Mouse (Mus musculus) heart, postnatal 10 days (tissue): ENCODE measurements around the gene U2af1l4. TPM values are rescaled to one million over a fixed set of nuclear protein-coding genes. Genes with fewer than 3 reads are reported as not detected.

Experiments used
- DNase-seq, 2 experiments: peaks; one replicate each; pipeline ENCODE4 v3.0.0; 2021
- intact Hi-C: fragments of 180-260 bp; cut with DNase I; formaldehyde crosslinking; loops from one replicate; pipeline ENCODE4 v1.15.1; 2025
- total RNA-seq, 2 experiments: library from RNA; stranded (reverse); gene quantifications; 2 replicates each; pipeline ENCODE4 v1.2.3; 2021

The U2af1l4 gene
- 10 to 100 TPM; 67.4 to 78.2 TPM for total RNA-seq

- intact Hi-C loops = no loop called here
- peak; percentile 98 for DNase-seq
Measured at GRCm38 (mm10) chr7:30563117-30563905, at the start of gene U2af1l4, which contains the start of the genes Gm49396 and Psenen. Gene U2af1l4, plus strand, starts transcription at chr7:30563301. Gene Gm49396, plus strand, starts transcription at chr7:30563344. Gene Psenen, minus strand, starts transcription at chr7:30563627.

GRCm38 (mm10) chr7:30515003-30515760, 47.9 kb upstream of the U2af1l4 start:
- intact Hi-C loops = no loop called here
- DNase-seq = no peak

- intact Hi-C loops = no loop called here
- DNase-seq = no peak
Measured at GRCm38 (mm10) chr7:30518325-30518724, 44.8 kb upstream of the U2af1l4 start.

GRCm38 (mm10) chr7:30520396-30520795, 42.7 kb upstream of the U2af1l4 start:
- no peak for DNase-seq
- intact Hi-C loops = no loop called here

GRCm38 (mm10) chr7:30520856-30521255, 42.2 kb upstream of the U2af1l4 start:
- intact Hi-C loops = no loop called here
- DNase-seq = no peak

- intact Hi-C loops = no loop called here
Measured at GRCm38 (mm10) chr7:30522871-30523270, 40.2 kb upstream of the U2af1l4 start.

GRCm38 (mm10) chr7:30524487-30524886, 38.6 kb upstream of the U2af1l4 start:
- peak in 1 of 2 experiments; percentile 28 for DNase-seq
- intact Hi-C loops = no loop called here

More at GRCm38 (mm10) chr7:30522871-30523270, 40.2 kb upstream of the U2af1l4 start:
- DNase-seq = no peak

- intact Hi-C loops = no loop called here
Measured at GRCm38 (mm10) chr7:30525954-30526353, 37.1 kb upstream of the U2af1l4 start.

GRCm38 (mm10) chr7:30526399-30526798, 36.7 kb upstream of the U2af1l4 start:
- no peak for DNase-seq
- intact Hi-C loops = no loop called here

More at GRCm38 (mm10) chr7:30525954-30526353, 37.1 kb upstream of the U2af1l4 start:
- no peak for DNase-seq

GRCm38 (mm10) chr7:30526981-30527380, 36.1 kb upstream of the U2af1l4 start:
- intact Hi-C loops = no loop called here
- no peak for DNase-seq

GRCm38 (mm10) chr7:30531291-30531815, 31.7 kb upstream of the U2af1l4 start:
- intact Hi-C loops = no loop called here

GRCm38 (mm10) chr7:30532931-30533330, 30.2 kb upstream of the U2af1l4 start:
- intact Hi-C loops = no loop called here
- peak; percentile 63 to 67 for DNase-seq

More at GRCm38 (mm10) chr7:30531291-30531815, 31.7 kb upstream of the U2af1l4 start:
- no peak for DNase-seq

GRCm38 (mm10) chr7:30533941-30534632, 29.0 kb upstream of the U2af1l4 start:
- no peak for DNase-seq
- intact Hi-C loops = no loop called here

- DNase-seq = peak; percentile 94 to 96
- intact Hi-C loops = no loop called here
Measured at GRCm38 (mm10) chr7:30534633-30535577, 28.2 kb upstream of the U2af1l4 start, which contains the start of gene Arhgap33. Gene Arhgap33, minus strand, starts transcription at chr7:30535060.

GRCm38 (mm10) chr7:30540572-30540971, 22.5 kb upstream of the U2af1l4 start:
- intact Hi-C loops = no loop called here
- DNase-seq = no peak

GRCm38 (mm10) chr7:30544327-30544726, 18.8 kb upstream of the U2af1l4 start:
- DNase-seq = no peak
- intact Hi-C loops = no loop called here

- intact Hi-C loops = loop anchor here (2.0 to 5.0 kb wide), 2 partner anchors 59 to 178 kb away; no protein-coding TSS in a partner anchor
- DNase-seq = no peak
Measured at GRCm38 (mm10) chr7:30549880-30550279, 13.2 kb upstream of the U2af1l4 start.

GRCm38 (mm10) chr7:30550603-30551002, 12.5 kb upstream of the U2af1l4 start:
- no peak for DNase-seq
- intact Hi-C loops = loop anchor here (2.0 to 5.0 kb wide), 2 partner anchors 60 to 178 kb away; no protein-coding TSS in a partner anchor

- DNase-seq = no peak
- intact Hi-C loops = loop anchor here (2.0 to 5.0 kb wide), 2 partner anchors 61 to 179 kb away; no protein-coding TSS in a partner anchor
Measured at GRCm38 (mm10) chr7:30551445-30552101, 11.5 kb upstream of the U2af1l4 start.
